Mouse (Mus musculus) common myeloid progenitor, adult 5-6 weeks (primary cell): ENCODE results near the gene Prrt2. TPM values are rescaled to one million over a fixed set of nuclear protein-coding genes. Genes with fewer than 3 reads are reported as not detected.

Experiments
- ATAC-seq: replicated peaks from 2 replicates; pipeline ENCODE4 v1.8.0; 2016; ENCODE audit warnings: low read depth, mild to moderate bottlenecking, moderate TSS enrichment, inconsistent platforms; ENCODE audit not compliant: poor library complexity, severe bottlenecking
- total RNA-seq: library from RNA; stranded (forward); fragments of 200-1000, 187-1606 nt; gene quantifications from 2 replicates; pipeline ENCODE4 v1.2.3, GENCODE M21; 2017

Prrt2 gene
- total RNA-seq, 1 experiment from 2014 or later: 1.3 TPM

DNA sequence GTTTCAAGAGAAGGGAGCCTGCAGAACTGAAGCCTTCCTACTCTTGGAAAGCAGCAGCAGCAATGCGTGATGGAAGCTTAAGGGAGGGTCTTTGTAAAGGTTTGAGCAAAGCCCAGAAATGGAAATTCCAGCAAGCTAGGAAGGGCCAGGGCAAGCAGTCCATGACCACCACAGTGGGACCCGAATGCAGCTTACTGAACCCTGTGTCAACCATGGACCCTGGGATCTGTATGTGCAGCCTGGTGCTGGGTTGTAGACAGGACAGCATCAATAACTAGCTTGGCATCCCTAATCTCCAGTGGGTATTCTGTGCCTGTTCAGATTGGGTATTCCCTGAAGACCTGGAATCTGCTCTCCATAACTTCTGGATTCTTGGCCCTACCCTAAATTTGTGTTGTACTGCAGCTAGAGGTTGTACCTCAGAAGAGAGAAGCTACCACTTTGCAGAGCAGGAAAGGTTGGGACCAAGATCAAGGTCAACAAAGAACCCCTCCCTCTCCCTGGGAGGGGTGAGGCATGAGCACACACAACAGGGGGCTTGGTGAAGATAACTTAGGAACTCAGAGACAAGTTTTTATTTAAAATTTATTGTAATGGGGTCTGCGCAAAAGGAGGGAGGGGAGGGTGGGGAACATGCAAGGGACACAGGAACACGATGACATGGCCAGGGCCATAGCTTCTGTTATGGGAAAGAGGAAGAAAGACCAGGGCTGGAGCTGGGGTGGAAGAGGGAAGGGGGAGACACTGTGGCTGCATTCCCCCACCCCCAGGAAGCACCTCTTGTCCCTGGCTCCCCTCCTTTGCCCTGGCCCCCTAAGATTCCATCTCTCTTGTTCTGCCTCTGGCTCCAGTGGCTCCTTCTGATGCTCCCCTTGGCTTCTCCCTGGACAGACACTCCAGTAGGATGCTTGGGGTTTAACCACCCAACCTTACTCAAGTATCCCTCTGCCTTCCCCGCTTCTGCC, 834 bp upstream of the Prrt2 start:
- ATAC-seq: no peak

DNA sequence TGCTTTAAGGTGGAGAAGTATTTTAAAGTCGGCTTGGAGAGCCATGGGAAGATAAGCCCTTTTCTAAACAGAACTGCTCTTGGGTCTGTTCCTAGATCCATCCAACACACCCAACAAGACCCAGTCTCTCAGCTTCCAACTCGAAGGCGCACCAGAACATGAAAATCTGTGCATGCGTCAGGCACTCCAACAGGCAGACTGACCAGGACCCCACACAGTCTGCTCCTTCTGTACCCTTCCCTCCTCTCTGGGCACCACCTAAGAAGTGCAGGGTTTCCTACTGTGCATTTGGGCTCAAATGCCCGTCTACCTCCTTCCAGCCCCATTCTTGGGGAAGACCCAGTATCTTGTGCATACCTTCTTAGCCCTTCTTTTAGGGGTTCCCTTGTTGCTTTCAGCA, 520 bp downstream of the Prrt2 start:
- ATAC-seq: no peak

DNA sequence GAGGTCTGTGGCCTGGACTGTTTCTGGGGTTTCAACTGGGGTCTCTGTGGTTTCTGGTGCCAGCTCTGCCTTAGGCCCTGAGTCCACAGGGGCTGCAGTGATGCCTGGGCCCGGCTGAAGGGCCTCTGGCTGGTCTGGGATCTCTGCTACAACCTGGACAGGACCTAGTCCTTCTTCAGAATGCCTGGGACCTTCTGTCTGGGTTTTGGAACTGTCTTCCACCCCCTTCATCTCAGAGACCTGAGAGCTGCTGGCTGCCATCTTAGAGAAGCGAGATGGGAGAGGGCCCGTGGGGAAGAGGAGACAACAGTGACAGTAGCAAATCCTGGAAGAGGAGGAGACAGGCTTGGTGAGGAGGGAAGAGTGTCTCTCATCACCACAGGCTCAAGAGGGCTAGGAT, 980 bp downstream of the Prrt2 start:
- ATAC-seq: no peak

DNA sequence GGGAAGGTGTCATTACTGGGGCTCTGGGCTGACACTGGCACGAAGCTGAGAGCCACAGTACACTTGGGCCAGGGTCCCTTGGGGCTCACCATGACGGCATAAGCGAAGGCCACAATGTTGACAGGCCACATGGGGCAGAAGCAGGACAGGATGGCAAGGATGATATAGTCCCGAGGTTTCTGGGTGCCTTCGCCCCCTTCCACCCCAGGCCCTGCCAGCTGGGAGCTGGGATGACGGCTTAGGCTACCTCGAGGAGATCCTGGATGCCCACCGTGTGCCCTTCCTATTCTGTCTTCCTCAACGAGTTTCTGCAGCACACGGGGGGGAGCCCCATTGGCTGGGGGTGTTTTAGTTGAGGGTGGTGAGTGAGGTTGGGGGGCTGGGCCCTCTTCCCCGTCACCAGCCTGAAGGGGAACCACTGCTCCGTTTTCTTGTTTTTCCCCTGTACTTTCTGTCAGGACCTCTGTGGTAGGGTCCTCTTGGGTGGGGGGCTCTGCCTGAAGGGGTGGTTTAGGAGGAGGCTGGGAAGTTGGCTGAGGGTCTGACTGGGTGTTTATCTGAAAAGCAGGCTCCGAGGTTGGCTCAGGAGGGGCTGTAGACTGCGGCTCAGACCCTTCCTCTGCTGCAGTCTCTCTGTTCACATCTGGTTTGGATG, 1.6 kb downstream of the Prrt2 start:
- ATAC-seq: no peak

DNA sequence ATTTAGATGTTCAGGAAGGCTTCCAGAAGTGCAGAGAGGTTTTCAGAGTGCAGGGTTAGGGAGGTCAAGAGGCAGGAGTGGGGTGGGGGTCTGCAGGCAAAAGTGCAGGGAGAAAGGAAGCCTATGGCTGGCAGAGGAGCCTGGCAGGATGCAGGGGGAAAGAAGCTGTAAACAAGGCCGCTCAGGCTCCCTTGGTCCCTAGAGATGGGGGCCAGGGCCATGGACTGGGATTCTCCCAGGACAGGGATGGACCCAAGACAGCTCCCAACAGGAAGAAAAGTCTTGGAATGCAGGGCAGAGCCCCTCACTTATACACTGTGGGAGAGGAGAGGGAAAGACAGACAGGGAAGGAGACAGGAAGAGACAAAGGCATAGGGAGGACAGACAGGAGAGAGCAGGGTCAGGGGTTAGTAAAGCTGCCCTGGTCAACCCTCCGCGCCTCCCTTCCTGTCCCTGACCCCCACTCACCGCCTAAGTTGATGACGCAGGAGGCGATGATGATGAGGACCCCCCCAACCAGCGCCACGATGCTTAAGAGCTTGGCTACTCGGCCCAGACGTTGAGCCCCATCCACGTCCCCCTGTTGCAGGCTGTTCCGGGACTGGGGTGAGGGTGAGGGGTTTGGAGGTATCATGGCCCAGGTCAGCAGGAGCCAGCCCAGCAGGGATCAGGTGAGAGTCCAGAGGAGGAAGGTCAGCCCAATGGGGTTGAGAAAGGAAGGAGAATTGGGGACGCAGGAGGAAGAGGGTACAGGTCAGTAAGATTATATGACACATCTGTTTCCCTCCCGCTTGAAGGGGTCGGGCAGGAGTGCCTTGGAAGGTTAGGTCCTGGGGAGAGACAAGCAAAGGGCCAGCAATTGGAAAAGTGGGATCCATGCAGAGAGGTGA, 2.4 kb downstream of the Prrt2 start:
- no peak for ATAC-seq

DNA sequence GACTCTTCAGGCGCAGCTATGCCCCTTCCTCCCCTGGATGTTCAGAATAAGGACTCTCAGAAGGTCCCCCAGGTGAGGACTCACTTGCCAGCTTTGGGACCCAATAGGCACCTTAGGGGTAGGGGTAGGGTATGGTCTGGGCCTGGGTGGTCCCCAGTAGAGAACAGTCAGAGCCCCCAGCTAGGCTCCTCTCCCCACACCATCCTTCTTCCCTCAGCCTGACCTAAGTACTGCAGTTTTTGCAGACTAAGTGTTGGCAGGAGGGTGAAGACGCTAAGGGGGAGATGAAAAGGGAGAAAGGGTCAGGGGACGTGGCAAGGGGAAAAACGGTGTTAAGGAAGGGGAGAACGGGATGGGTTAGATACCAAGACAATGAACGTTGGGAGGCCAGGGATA, 3.1 kb downstream of the Prrt2 start:
- ATAC-seq: no peak

DNA sequence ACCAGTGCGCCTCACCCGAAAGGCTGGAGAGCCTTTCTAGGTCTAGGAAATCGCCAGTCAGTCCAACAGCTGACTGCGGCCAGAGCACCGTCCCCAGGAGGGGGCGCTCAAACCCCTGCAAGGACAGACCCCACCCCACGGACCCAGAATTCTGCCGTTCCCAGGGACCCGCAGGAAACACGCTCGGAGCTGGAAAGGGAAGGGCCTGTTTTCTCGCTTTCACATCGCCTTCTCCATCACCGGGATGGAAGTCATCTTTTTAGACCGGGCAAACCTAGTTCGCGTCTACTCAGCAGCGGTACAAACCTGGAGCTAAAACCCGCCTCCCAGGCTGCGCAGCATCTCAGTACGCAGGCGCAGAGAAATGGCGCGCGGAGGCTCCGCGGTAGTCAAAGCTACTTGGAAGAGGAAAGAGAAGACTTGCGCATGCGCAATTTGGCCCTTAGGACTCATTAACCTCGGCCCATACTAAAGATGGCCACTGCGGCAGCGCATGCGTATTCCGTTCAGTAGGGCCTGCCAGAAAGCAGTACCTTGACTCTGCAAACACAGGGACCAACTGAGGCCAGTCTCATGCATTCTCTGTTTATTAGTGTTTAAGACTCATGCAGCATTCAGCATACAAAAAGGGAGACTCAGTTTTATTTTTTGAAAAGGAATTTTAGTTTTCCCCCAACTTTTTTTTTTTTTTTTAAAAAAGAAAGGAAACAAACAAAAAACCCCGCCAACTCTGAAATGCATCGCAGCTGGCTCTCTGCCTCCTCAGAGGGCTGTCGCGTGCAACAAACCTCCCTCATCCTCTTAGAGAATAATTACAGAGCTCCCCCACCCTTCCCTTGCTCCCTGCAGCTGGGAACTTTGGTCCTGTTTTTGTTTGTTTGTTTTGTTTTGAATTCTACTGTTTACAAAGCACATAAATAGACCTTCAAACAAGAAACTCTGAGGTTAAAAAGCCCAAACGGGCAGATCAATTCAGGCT, 3.8 kb downstream of the Prrt2 start, which contains the start of gene Pagr1a:
TSS of gene Pagr1a (minus strand) at position 382 of the 979 bp plus-strand sequence.
- peak; percentile 68 for ATAC-seq

DNA sequence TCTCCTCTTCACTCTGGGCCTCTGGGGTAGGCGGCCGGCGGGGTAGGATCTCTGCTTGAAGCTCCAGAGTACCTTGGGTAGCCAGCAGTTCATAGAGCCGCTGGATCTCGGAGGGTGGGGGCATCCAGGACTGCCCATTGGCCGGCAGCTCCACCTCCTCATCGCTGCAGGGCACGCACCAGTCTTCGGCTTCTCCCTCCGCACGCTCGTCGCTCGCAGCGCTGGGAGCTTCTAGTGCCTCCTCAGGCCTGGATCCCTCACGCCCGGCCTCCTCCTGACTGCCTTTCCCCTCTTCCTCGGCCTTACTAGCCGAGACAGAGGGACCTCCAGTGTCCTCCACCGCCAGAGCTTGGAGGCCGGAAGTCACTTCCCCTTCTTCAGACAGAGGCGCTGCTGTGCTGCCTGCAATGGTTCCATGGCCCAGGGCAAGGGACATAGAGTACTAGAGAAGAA, 4.5 kb downstream of the Prrt2 start:
- peak; percentile 49 for ATAC-seq

DNA sequence TGATC, 4.7 kb downstream of the Prrt2 start, which contains the start of gene Pagr1b:
TSS of gene Pagr1b (minus strand) at position 4 of the 5 bp plus-strand sequence.
- no peak for ATAC-seq

DNA sequence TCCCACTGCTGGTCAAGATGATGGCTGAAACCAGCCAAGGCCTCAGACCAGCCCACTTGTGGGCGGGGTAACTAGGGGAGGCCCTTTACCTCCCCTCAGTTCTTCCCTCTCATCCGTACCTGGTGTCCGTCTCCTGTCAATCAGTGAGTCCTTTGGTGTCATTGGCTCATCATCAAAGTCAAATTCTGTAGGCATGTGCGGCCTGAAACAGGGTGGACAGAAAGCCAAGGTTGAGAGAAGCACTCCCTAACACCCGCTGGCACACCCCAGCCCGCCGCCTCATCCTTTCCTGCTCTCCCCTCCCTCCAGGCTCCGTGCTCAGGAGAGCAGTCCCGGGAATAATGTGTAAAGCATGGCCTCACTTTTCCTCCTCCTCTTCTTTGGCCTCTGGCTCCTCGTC, 4.9 kb downstream of the Prrt2 start:
- no peak for ATAC-seq

DNA sequence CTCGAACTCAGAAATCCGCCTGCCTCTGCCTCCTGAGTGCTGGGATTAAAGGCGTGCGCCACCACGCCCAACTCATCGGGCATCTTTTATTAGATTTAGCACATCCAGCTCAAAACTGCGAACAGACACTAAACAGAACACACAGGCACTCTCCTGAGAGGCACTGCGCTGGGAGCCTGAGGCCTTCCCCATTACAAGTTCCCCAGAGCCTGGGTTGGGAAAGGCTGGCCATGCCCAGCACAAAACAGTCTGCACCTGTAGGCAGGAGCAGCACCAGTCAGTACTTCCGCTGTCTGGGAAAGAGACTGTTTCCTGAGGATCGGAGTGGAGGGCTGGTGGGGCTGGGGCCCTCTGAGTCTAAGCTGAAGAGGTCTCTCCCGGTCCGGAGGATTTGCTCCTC, 6.0 kb downstream of the Prrt2 start:
- ATAC-seq: no peak

DNA sequence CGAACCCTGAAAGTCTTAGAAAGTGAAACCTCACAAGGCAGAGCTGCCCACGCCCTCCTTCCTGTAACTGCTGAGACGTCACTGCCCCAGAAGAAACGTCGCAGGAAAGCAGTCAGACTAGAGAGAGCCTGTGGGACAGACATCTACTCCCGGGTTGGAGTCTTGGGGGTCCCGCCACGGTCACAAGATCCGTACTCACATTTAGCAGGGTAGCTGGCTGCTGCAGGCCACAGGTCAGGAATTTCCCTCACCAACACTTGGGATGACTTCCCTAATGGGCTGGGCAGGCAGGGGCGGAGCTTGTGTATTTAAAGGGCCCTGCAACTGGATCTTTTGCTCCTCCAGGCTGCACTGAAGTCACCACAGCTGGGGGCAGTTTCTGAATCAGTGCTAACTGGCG, 6.7 kb downstream of the Prrt2 start, which contains the start of gene Mvp:
TSS of gene Mvp (minus strand) at position 302 of the 400 bp plus-strand sequence.
- peak; percentile 30 for ATAC-seq

DNA sequence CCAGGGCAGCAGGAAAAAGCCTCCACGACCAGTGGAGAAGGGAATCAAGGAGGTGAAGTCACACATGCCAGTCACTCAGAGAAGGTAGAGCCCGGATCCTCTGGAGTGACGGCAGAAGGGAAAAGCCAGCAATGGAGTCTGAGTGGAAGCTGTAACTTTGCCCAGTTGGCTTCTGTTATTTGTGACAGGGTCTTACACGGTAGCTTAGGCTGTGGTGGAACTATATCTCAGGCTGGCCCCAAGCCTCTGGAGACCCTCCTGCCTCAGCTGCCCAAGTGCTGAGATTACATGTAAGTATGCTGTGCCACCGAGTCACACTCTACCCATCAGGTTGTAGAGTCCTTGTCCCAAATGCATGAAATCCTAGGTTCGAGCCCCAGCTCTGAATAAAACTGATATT, 7.6 kb downstream of the Prrt2 start:
- no peak for ATAC-seq

DNA sequence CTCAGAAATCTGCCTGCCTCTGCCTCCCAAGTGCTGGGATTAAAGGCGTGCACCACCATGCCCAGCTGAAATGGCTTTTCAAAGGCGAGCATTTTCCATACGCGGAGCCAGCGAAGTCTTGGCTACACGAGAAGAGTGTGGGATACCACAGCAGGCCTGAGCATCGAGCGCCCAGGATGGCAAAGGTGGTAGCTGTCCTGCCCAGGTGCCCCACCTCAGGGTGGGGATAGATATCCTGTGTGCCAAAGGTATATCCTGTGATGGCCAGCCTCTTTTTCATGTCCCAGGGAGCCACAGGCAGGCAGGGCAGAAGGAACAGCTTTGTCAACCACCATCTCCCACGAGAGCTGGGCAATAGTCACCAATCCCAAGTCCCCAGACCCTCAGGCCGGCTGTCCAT, 8.2 kb downstream of the Prrt2 start:
- ATAC-seq: no peak

DNA sequence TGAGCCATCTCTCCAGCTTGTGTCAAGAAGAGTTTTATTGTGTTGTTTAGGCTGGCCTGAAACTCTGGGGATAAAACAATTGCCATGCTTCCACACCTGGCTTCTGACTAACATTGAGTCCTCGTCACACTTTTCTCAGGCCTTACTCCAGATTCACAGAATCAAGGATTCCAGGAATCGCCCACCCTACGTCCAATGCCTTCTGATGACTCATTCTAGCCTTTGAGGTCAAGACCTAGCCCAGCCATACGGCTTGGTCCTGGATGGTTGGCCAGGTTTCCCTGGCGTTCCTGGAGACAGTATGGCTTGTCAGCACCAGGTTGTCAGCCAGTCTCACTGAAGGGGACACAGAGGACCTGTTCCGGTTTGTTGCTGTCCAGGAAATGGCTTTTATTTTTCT, 8.6 kb downstream of the Prrt2 start:
- no peak for ATAC-seq

DNA sequence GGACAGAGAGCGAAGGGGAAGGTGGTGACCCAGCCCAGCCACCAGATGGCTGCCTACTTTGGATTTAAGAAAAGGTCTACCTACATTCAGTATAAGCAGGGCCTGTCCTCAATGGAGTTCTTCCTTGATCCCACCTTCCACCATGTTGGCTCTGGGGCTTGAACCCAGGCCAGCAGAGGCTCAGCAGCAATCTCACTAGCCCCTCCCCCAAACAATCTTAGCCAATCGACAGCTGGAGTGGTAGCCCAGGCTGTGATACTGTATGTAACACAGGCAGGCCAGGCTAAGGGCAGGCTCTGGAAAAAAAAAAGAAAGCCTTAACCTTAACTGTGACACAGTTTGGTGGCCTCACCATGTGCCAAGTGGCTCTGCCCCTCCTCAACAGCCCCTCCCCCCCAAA, 9.3 kb downstream of the Prrt2 start:
- ATAC-seq: no peak

DNA sequence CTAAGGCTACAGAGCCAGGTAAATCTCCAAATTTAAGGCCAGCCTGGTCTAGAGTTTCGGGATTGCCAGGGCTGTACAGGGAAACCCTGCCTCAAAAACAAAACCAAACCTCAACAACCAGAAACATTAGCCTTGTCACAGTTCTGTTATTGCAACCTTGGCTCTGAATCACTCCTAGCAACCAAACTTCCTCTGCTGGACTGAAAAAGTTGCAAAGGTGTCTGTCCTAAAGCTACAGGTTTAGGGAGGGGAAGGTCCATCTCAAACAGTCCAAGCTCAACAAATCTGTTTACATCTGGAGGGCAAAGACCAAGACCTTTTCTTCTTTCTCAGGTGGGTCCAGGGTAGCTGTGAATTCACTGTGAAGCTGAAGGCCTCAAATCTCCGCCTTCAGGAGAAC, 10.0 kb downstream of the Prrt2 start:
- ATAC-seq: no peak

DNA sequence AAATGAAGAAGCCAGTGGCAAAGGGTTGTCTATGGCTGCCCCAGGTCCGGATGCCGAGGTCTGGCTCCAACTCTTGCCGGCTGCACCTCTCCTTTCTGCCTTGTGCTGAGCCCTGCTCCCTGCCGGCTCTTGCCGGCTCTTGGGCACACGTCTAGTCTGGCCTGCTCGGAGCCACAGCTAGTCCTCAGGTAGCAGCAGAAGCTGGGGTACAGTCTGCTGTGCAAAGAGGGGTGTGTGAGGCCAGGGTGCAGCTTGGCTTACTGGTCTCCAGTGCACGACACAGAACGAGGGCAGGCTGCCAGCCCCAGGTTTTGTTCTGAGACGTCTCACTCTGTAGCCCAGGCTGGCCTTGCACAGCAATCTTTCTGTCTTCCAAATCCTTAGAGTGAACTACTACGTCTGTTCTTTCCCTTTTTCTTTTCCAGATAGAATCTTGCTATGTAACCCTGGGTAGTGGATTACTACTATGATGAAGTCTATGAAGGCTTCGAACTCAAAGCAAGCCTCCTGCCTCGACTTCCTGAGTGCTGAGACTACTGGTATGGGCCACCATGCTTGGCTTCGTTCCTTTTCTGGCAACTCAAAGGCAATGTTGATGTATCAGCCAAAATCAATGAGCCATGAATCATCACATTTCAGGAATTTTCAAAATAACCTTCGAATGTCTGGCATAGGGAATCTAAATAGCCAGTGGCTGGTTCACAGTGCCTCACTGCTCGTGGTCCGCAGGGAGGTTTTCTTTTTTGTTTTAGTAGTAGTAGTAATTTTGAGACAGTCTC, 11.5 kb downstream of the Prrt2 start:
- ATAC-seq: peak; percentile 9; the same call in 1 of the 2 replicates
